In the genomic region with DNA sequence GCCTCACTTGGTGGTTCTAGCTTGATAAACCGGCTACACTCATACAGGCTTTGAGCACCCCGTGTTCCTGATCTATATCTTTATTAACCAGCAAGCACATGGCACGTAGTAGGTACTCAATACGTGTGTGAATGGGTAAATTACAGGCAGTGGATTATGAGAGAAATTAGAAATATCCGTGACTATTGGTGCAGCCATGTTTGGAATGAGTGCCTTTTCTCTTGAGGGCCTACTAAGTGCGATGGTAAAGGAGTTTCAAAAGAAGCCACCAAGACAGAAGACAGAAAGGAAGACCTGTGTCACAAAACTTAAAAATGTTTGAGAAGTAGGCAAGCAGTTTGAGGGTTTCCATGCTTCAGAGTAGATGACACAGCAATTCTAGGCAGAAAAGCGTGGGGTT, we compare ENCODE assay signal across 3 mouse cellular contexts.
A peak's percentile ranks its signal among the peaks of the same experiment; 100 is the strongest.
TF ChIP-seq lines count a peak whose summit lies in the region.

No protein-coding gene starts in this region.

TF ChIP-seq in CH12.LX, 34 proteins besides CTCF, POLR2A, EP300 and RAD21:
- TF ChIP-seq ZKSCAN1 (IDR thresholded peaks at IDR 0.05; ENCODE audit: borderline replicate concordance, low read depth, low read length) (peak; percentile 64), GABPA (IDR thresholded peaks at IDR 0.05; ENCODE audit: insufficient replicate concordance, low read depth, low read length) (no peak), PAX5 (IDR thresholded peaks at IDR 0.05; ENCODE audit: low read length) (no peak)

TF ChIP-seq in ES-E14, 5 proteins besides CTCF, POLR2A, EP300 and RAD21:
- no peak for TF ChIP-seq CHD2 (IDR thresholded peaks at IDR 0.05; ENCODE audit: low read depth, low read length)
- TF ChIP-seq MAFK (IDR thresholded peaks at IDR 0.05; ENCODE audit: insufficient read depth, low read depth, low read length), result peak; percentile 24; the same call in 1 of the 2 replicates

TF ChIP-seq in MEL, 35 proteins besides CTCF, POLR2A, EP300 and RAD21:
- TF ChIP-seq POLR2AphosphoS5 (IDR thresholded peaks at IDR 0.05; ENCODE audit: borderline replicate concordance, low read depth, low read length) (no peak), RCOR1 (IDR thresholded peaks at IDR 0.05; ENCODE audit: low read depth, low read length) (no peak), ZNF384 (IDR thresholded peaks at IDR 0.05; ENCODE audit: low read depth, low read length) (no peak), KAT2A (conservative IDR thresholded peaks at IDR 0.05; ENCODE audit: low read depth, low read length) (no peak), MAX (IDR thresholded peaks at IDR 0.05; ENCODE audit: low read length) (no peak), ZKSCAN1 (IDR thresholded peaks at IDR 0.05; ENCODE audit: low read depth, low read length) (peak; percentile 94)
TF ChIP-seq in MEL: peak in this region for 1.
